ENCODE assay signal across 9 mouse cellular contexts in genomic region chr7:142016562-142016961, GRCm38 (mm10). TPM values are rescaled to one million over a fixed set of nuclear protein-coding genes. Genes with fewer than 3 reads are reported as not detected.
A peak's percentile ranks its signal among the peaks of the same experiment; 100 is the strongest.
DNase-seq lines count a peak whose midpoint lies in the region; ATAC-seq and TF ChIP-seq lines count a peak whose summit lies in the region.
"Had no signal": no experiment of that assay in that cellular context is flagged by ENCODE, and none has a peak within 500 bp of the region (broad histone marks: within the 10 kb centered on the region; RNA-seq: fewer than 3 reads in every experiment).

No protein-coding gene starts in this region.

- H3K27me3 ChIP-seq in limb, embryonic 11.5 days (ENCODE audit: control insufficient read depth, insufficient read depth, low read length), result no peaks in the 10 kb centered on the region
- H3K27me3 ChIP-seq in stomach, embryonic 14.5 days (ENCODE audit: control insufficient read depth, insufficient read depth, low read length), result no peaks in the 10 kb centered on the region
- H3K27me3 ChIP-seq: neural tube, embryonic 12.5 days had no signal

- peak; percentile 41 for DNase-seq in heart, adult 8-10 months (ENCODE audit: low spot score)
- no peak for DNase-seq in heart, adult 11 months
- DNase-seq in 3T3-L1 (ENCODE audit: low read depth, low spot score) (peak; percentile 55), ES-E14 (ENCODE audit: low read depth, low spot score) (peak; percentile 20)
- peak; percentile 68 for DNase-seq in embryo, embryonic 11 days
- DNase-seq in limb, embryonic 11.5 days (ENCODE audit: low spot score), result peak; percentile 41
- no peak for DNase-seq in frontal cortex, postnatal 14 days (ENCODE audit: low spot score in 2 of 2)

- H3K9ac ChIP-seq in ES-E14 (ENCODE audit: insufficient read depth, low read depth, low read length, poor library complexity, severe bottlenecking), result no peak overlapping the region
- H3K9ac ChIP-seq in limb, embryonic 11.5 days (ENCODE audit: low read length), result no peak overlapping the region
- no peak overlapping the region for H3K9ac ChIP-seq in stomach, embryonic 14.5 days (replicated peaks; ENCODE audit: low read depth, low read length)
- H3K9ac ChIP-seq: neural tube, embryonic 12.5 days had no signal

- 73% methylated on average over 1 of the region's 1 CpGs for WGBS in limb, embryonic 11.5 days
- WGBS in stomach, embryonic 14.5 days, result 44% methylated on average over 1 of the region's 1 CpGs

- no peaks in the 10 kb centered on the region for H3K4me1 ChIP-seq in ES-E14 (ENCODE audit: control insufficient read depth in 2 of 2, insufficient read depth in 2 of 2, low read length in 2 of 2, poor library complexity in 1 of 2)
- no peaks in the 10 kb centered on the region for H3K4me1 ChIP-seq in limb, embryonic 11.5 days (ENCODE audit: control insufficient read depth, insufficient read depth, low read length)
- peaks cover under 1% of the 10 kb centered on the region; the same call in 1 of the 2 replicates for H3K4me1 ChIP-seq in stomach, embryonic 14.5 days (ENCODE audit: control insufficient read depth, insufficient read depth, low read length)
- H3K4me1 ChIP-seq: neural tube, embryonic 12.5 days had no signal

- H3K4me3 ChIP-seq in ES-E14 (ENCODE audit: insufficient read depth in 1 of 2, low read depth in 1 of 2, low read length in 2 of 2, poor library complexity in 1 of 2, severe bottlenecking in 1 of 2), result no peak overlapping the region
- no peak overlapping the region for H3K4me3 ChIP-seq in limb, embryonic 11.5 days (ENCODE audit: low read depth, low read length)
- no peak overlapping the region for H3K4me3 ChIP-seq in stomach, embryonic 14.5 days (ENCODE audit: low read depth, low read length)
- H3K4me3 ChIP-seq: neural tube, embryonic 12.5 days had no signal

- in situ Hi-C loops in ES-E14 (cut with MboI; ENCODE audit: low sequenced_read_pairs in 2 of 2, unreplicated experiment in 2 of 2), result no loop called here

- peaks cover 13% of the 10 kb centered on the region for H3K36me3 ChIP-seq in ES-E14 (ENCODE audit: control insufficient read depth, insufficient read depth, low read length, poor library complexity, severe bottlenecking)
- H3K36me3 ChIP-seq in limb, embryonic 11.5 days (ENCODE audit: control insufficient read depth, insufficient read depth, low read length), result no peaks in the 10 kb centered on the region
- peaks cover 14% of the 10 kb centered on the region; the same call in 1 of the 2 replicates for H3K36me3 ChIP-seq in stomach, embryonic 14.5 days (ENCODE audit: control insufficient read depth, insufficient read depth, low read length)

- no peak for ATAC-seq in limb, embryonic 11.5 days (ENCODE audit: insufficient number of reproducible peaks, low FRiP score, low TSS enrichment, low read depth)
- ATAC-seq in stomach, embryonic 14.5 days (ENCODE audit: insufficient number of reproducible peaks, insufficient read depth, low FRiP score, low read depth), result 0 out of 2 replicates have a peak, but pooled peaks have one; percentile 56

- H3K4me2 ChIP-seq in limb, embryonic 11.5 days (ENCODE audit: low read depth, severe bottlenecking), result no peak overlapping the region
- no peak overlapping the region for H3K4me2 ChIP-seq in stomach, embryonic 14.5 days (replicated peaks; ENCODE audit: low read depth, low read length)
- H3K4me2 ChIP-seq: neural tube, embryonic 12.5 days had no signal

- no peaks in the 10 kb centered on the region for H3K9me3 ChIP-seq in ES-E14 (ENCODE audit: control insufficient read depth, insufficient read depth, low read depth, low read length)
- H3K9me3 ChIP-seq in limb, embryonic 11.5 days (ENCODE audit: control insufficient read depth, low read length), result no peaks in the 10 kb centered on the region
- H3K9me3 ChIP-seq in stomach, embryonic 14.5 days (ENCODE audit: control insufficient read depth, low read depth, low read length), result no peaks in the 10 kb centered on the region
- H3K9me3 ChIP-seq: neural tube, embryonic 12.5 days had no signal

- no peak overlapping the region for H3K27ac ChIP-seq in ES-E14 (ENCODE audit: insufficient read depth, low read depth, low read length, poor library complexity, severe bottlenecking)
- no peak overlapping the region for H3K27ac ChIP-seq in limb, embryonic 11.5 days (replicated peaks; ENCODE audit: low read depth, low read length)
- H3K27ac ChIP-seq in stomach, embryonic 14.5 days (ENCODE audit: low read length), result no peak overlapping the region
- H3K27ac ChIP-seq: neural tube, embryonic 12.5 days had no signal

TF ChIP-seq in ES-E14, 5 proteins besides CTCF, POLR2A, EP300 and RAD21:
- TF ChIP-seq ZNF384 (IDR thresholded peaks at IDR 0.05; ENCODE audit: low read depth, low read length) (no peak), MAFK (IDR thresholded peaks at IDR 0.05; ENCODE audit: insufficient read depth, low read depth, low read length) (no peak), ZC3H11A (IDR thresholded peaks at IDR 0.05; ENCODE audit: borderline replicate concordance, low read depth, low read length) (no peak), CHD2 (IDR thresholded peaks at IDR 0.05; ENCODE audit: low read depth, low read length) (no peak), HCFC1 (IDR thresholded peaks at IDR 0.05; ENCODE audit: borderline replicate concordance, insufficient read depth, low read length) (no peak)
TF ChIP-seq in ES-E14: peak in this region for 0.

RNA-seq across cellular contexts. Expression of gene Mob2, which starts 44.3 kb away (rescaled TPM):
- total RNA-seq in heart, adult 8-10 months (2022), result 10 to 100 TPM; 45.2 to 53.5 (median 46.9) TPM
- total RNA-seq in ES-E14 (2012; rRNA removed), result 30.7 and 31.8 TPM in 2 replicates
- 57.6 and 62.7 TPM in 2 replicates for polyA plus RNA-seq in limb, embryonic 11.5 days (2014; fragmentation: Nextera tagmentation; extraction: Ambion mirVana)
- 66.8 and 68.2 TPM in 2 replicates for polyA plus RNA-seq in stomach, embryonic 14.5 days (2014; fragmentation: Nextera tagmentation; extraction: Ambion mirVana)

Comparison
In these comparisons a context has a peak if more than half of its experiments do, and no peak if none do; other contexts are left out.
1. DNase-seq: peak in heart, adult 8-10 months (single experiment), 3T3-L1 (single experiment), ES-E14 (single experiment), embryo, embryonic 11 days (single experiment) and limb, embryonic 11.5 days (single experiment); none in heart, adult 11 months (single experiment) and frontal cortex, postnatal 14 days (0 of 2).